Mouse (Mus musculus): ENCODE measurements at regions not wholly inside any gene's neighbourhood (a gene's known extent, or its start where the extent isn't known, plus 50 kb on each side); places are given as distances from the start of the nearest gene placed in this dataset.

DNA sequence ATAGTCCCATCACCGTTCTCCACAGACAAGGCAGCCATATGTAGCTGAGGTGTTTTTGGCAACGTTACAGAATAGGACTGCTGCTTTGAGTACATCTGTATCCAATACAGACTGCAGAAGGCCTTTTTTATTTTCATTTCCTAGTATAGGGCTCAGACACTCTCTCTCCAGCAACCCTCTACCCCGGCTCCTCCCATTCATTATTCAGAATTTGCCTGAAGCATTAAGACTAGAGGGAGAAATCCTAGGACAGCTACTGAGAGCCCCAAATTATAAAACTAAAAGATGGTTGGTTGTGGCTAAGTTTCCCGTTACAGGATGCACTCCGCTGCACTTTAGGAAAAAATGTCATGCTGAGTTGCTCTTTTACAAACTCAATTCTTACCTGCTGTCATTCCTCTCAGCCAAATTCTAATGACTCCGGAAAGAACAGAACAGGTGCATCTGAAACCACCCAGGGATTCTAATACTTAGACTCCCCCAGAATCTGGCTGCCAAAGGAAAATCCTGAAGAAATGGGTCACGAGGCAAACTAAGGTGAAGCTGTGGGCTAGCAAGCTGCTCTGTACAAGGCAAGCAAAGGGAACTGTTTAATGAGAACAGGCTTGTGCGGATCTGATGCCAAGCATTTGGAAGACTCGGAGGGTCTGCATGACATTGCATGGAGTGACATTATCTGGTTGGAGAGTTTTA lies 189.1 kb upstream of the Dph6 start:
- no peak for DNase-seq

DNA sequence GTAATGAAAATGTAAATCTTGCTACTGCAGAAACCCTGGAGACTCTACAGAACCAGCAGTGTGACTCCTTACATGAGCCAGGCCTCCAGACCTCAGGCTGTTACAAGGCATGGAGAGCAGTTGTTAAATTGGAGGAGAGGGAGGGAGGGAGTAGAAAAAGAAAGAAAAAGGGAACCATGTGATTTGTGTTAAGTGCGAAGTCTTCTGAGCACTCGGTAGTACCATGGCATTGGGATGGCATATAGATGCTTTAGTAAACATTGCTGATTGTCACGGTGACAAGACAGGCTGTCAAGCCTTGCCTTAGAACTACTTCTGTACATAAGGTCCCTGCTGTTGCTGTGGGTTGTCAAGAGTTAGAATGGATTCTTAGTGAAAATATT lies 189.6 kb upstream of the Dph6 start:
- no peak for DNase-seq

DNA sequence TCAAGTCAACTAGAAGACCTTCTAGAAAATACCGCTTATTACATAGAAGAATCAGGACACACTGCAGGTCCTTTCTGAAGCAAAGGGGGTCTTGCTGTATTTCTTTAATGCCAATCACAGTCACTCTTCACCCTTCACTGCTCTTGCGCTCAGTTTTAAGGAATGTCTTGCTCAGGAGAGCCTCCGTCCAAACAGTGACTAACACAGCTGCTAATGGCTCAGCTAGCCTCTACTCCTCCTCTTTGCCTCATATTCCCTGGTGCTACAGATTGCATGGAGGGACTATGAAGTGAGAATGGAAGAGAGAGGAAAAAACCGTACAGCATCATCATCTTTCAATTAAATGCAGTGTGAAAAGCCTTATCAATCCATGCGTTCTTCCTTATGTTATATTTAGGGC lies 193.7 kb upstream of the Dph6 start:
- DNase-seq, result no peak

DNA sequence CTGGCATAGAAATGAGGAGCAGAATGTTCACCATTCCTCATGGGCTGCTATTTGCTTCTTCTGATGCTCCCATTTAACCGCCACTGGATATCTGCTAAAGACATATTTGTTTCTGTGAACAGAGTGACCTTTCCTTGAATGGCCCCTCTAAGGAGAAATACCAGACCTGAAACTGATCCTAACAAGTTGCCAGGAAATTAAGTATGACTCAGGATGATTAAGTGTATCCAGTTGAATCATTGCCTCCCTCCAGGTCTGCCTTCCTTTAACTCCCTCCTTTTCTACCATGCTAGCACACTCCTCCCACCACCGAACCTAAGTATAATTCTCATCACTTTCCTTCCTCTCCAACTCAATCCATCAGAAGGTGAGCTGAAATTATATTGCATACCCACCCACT lies 194.2 kb upstream of the Dph6 start:
- no peak for DNase-seq

DNA sequence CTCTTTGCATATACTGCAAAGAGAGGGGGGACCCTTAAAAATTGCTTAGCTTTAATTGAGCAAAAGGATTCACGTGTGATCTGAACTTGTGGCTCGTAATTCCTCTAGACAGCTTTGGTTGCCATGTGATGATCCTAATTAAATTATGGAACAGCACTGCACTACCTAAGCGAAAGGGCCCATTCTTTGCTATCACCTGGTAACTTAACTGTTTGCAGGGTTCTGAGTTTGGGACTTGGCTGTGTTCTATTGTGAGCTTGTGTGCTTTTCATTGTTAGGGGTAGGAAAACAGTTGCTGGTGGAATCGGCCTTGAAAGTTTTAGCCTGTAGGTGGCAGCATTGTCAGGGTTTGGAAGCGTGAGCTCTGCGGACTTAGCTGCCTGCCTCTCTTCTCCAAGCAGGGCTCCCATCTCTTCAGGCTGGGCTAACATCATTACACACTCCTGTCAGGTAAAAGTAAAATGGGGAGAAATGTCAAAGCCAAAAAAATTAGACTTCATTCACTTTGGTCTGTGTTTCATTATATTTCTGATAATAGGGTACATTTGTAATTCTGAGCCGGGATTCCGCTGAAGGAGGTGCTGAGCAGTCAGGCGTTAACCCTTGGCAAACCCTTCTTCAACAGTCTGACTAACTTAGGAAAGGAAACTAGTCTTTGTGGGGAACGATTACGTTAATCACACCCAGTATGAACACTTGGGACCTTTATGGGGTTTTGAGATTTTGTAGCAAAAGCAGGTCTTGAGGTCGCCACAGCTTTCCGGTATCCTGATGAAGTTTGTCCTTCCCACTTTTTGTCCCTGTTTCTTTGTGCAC lies 199.2 kb upstream of the Dph6 start:
- DNase-seq, result peak; percentile 85

DNA sequence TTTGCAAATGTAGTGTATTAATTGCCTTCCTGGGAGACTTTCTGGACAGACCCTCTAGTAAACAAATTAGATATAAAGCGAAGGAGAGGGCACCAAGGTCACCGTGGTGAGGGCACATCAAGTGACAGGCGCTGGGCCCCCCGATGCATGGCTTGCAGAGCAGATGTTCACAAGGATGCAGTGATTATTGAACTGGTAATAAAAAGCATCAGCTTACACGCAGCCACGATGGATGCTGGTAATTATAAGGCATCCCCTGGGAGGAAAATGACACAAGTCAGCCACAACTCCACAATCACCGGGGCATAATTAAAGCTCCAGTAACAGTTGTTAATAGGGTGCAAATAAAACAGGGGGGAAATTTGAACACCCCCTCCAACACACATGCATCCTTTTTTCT lies 217.5 kb upstream of the Dph6 start:
- DNase-seq, result no peak

DNA sequence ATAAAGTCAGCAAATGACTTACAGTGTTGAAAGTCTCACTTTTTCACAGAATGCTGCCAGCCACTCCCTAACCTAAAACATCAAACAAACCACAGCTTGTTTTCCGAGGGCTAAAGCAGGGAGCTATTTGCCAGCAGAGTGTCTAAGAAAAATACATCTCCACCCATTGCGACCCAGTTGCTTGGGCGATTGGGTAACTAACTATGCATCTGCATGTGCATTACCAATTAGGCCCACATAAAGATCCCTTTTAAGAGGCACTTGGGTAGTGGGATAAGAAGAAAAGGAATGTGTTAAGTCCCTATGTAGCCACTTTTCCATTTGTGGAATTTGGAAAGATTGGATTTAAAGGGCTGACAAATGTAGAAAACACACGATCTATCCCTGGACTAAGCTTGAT lies 218.3 kb upstream of the Dph6 start:
- DNase-seq, result no peak

DNA sequence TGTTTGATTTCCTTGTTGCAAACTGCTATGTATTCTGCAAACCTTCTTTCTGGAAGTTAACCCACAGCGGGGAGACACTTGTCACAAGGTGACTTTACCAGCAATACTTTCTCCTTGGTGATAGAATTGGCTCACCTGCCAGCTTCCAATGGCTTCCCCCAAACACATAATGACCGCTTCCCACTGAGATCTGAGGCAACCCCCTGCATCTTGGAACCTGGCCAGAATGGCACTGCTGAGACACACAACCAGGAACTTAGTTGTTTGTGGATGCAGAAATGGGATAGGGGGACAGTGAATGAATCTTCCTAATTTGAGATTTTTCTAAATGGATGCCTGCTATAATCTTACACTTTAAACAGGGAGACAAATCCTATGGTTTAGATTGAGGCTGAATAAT lies 224.3 kb upstream of the Dph6 start:
- no peak for DNase-seq

DNA sequence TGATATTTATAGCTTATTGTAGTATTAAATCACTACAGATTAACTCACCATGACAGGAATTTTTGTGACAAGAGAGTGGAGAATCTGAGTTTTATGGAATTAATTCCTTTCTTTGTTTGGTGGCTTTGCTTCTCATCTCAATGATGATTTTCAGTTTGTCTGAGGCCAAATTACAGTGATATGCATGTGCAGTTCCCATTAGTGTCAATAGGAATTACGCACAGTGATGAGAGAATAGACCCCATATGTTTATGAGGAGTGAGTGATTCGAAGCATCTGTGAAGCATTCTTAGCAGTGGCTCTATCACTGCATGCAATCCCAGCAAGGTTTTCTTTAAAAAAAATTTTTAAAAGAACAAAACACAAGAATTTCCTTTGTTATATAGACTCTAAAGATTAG lies 225.0 kb upstream of the Dph6 start:
- DNase-seq, result no peak

DNA sequence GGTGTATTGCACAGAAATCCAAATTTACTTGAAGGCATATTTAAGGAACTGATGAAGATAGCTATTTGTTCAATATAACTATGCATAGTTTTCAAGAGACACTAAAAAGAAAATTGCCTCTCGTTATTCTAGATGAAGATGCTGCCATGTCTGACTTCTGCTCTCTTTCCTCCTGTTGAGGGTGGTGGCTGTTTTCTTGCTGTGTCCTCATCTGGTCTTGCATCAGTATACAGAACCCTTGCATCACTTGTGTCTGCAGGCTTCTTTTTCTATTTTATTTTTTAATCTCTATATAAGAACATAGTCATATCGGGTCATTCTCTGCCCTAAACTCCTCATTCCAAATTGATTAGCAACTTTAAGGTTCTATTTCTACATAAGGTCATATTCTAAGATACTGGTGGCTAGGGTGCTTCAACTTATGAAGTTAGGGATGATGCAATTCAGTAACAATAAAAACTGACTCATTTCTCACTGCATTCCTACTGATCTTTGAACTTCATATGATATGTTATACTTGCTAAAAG lies 231.0 kb upstream of the Dph6 start:
- DNase-seq, result no peak

DNA sequence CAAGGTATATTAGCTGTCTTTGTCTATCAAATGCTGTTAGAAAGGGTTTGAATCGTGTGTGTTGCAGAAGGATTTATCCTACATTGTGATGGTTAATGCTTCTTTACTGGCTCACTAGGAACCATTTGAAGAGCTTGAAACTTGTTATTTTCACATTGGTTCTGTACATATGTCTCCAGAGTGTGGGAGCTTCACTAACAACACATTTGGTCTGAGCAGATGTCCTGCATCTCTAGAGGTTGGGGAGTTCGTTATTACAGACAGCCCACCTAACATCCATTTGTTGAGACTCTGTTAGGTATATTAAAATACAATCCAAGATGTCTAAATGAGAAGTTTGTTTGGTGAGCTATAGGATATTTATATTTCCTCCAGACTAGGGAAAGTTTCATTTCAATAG lies 244.0 kb upstream of the Dph6 start:
- DNase-seq, result no peak

DNA sequence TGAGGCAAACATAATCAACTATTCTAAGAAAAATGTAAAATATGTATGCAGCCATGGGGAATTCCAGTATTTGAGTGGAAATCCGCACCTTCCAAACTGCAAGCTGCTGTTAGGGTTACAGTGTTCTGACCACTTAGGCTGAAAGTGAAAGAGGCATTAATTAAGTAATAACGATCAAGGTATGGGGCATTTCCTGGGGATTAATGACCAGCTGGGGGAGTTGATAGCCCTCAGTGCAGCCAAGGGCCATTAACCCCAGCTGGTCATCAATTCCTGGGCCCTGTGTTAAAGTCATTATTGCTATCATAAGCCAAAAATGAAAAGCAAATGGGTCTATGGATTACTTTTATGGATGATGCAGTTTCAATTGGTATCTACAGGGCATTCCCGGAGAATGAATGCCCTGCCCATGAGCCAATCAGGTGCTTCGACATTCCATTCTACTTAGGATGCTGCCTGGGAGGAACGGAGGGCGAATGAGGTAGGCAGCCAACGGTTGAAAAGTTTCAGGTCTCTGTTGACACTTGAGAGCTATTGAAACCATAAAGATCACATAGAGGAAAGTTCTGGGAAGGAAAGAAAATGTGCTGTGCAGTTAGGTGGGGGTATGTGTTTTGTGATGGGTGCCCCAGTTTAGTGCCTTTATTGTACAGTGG lies 257.2 kb upstream of the Dph6 start:
- DNase-seq, result no peak

DNA sequence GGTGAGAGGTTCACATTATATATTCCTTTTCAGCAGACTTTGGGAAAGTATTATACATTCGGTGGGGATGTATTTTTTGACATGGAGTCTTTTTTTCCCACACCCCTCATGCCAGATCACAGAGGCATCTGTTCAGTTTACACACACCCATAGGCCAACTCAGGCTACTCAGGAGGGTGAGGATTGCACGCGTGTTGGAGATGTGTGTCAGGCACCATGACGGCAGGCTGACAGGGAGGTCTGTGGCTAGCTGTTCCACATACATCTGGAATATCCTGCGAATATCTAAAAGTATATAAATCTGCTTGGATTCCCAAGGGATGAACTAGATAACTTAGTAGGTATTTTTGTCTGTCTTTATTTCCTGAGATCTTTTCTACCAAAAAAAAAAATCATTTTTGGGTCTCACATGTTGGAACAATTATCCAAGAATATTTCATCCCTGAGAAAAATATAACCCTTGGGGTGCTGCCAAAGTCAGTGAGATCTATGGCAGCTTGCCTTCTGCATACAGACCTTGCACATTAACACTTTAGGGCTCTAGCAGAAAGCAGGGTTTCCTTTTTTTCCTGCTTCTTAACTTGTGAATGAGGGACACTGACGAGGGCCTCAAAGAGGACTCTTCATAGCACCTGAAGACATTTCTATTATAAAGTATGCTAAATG lies 260.4 kb upstream of the Dph6 start:
- DNase-seq, result peak; percentile 49

DNA sequence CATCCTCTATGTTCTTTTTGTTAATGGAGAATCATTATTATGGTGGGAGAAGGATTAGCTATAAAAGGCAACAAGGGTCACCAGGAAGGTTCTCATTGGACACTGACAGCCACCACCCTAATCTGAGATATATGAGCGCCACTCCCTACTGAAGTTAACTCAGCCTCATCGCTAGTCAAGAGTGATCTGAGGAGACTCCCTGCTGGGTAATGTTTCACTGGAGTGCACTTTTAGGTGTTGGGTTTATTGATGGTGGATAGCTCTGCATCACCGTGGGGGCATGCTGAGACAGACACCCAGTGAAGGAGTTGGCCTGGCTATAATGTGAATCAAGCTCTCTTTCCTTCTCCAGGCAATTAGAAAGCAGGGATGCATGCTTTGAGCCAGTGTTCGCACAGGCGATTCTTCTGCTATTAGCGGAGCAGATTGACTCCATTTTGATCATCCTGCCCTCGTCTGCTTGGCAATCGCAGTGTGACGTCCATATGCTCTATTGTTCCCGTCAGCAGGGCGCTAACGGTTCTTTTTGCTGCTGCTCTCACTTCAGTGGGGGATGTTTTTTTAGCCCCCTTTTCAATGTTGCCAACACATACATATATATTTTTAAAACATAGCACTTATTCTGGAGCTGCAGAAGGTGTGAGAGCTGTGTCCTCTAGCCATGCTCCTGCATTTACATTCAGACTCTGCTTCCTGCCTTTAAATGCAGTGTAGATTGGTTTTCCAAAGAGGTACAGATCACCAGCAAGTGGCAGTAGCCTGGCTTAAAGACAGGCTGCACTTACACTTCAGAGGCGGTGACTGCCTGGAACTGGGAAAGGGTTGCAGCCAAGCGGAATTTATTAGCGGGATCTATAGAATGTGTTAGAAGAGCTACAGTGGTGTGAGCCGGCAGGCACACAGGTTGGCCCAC lies 263.9 kb upstream of the Dph6 start:
- DNase-seq, result no peak

DNA sequence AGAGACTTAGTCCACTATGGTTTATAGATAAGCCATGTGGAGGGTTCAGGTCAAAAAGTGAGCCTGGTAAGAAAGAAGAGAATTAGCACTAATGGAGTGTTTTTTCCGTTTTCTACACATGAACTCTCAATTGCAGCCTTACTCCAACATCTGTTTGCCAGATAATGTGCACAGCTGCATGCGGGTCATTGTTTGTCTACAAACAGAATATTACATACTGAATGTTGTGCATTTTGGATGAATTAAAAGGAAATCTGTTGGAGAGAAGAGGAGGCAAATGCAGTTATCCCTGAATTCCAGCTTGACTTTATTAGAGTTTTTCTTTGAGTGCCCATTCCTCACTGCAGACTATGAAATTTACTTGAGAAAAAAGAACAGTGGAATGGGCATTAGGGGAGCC lies 269.1 kb upstream of the Dph6 start:
- DNase-seq, result no peak

DNA sequence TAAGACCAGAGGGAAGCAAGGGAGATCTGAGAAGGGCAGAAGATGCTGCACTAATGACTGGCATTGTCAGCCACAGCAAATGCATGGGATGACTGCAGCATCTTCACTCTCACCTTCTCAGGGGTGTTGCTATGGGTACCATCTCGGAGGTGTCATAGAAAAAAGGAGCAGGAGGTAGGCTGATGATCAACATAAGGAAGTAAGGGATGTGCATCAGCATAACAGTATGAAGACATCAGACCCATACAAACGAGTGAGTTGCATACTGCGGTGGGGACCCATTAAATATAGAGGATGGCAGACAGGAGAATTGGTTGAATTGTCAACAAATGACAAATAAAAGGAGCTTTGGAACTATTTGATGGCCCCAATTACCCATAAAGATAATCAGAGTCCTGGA lies 280.7 kb upstream of the Dph6 start:
- DNase-seq, result no peak

DNA sequence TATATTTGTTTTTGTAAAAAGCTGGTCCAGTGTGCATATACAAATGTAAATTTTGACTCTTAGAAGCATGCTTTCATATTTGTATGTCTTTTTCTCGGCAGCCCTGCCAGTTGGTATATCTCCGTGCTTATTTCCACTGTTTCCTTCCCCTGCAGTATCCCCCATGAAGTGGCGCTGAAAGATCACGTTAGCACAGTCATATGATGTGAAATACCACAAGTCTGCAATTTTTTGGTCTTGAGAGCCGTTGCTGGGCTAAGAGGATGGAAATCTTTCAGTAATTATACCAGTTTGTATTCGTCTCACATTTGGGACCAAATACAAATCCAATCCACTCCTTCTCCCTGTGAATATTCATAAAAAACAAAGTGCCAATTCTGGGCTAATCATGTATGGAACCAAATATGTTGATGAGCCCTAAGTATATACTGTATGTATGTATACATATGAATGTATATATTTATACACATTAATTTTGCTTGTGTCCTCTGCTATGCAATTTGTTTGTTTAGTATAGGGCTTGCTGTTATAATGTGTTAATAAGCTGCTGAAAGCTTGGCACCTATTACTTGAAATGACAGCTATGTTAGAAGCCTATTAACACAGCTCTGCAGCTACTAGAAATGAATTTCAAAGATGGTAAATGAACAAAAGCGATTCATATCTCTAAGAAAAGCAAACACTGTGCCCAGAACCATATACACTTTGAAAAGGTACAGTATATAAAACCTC lies 283.8 kb upstream of the Dph6 start:
- DNase-seq, result no peak

DNA sequence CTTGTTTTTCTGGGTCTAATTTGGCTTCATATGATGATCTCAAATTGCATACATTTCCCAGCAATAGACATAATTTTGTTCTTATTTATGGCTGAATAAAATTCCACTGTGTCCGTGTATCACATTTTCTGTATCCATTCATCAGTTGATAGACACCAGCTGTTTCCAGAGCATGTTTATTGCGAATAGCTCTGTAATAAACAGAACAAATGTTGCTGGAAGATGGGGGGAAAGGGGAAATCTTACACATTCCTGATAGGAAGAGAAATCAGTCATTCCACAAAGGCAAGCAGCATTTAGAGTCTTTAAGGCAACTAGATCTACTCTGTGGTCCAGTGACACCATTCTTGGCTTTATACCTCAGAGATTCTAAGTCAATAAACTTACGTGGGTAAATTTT lies 311.3 kb upstream of the Dph6 start:
- no peak for DNase-seq

DNA sequence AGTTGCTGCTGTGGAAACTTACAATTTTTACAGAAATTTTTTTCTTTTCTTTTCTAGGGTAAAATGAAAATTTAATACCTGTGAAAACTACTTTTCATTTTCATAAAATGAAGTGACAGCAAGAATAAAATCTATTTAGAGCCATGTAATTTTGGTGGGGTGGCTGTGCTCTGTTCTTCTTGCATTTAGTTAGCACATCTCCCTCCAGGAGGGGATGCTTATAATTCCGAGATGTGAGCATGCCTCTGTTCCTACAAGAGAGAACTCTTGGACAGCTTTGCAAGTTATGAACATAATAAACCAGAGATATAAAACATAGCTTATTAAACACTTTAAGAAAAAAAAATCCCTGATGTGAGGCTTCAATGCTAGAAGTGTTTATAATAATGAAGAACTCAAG lies 313.9 kb upstream of the Dph6 start:
- DNase-seq, result no peak

DNA sequence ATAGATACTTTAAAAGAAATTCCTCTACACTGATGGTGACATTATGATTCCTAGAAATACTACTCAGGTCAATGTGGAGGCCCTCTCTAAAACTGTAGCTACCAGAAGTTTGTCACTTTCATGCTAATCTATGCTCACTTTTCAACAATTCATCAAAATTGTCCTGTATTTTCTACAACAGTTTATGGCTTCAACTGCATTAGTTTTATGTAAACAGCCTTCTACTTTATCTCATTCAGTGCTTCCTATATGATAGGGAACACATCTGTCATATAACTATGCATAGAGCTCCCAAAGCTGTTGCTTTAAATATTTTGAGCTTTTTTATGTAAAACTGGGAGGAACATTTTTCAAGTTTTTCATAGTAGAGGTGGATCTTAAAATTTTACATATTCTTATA lies 338.7 kb upstream of the Dph6 start:
- DNase-seq, result no peak

DNA sequence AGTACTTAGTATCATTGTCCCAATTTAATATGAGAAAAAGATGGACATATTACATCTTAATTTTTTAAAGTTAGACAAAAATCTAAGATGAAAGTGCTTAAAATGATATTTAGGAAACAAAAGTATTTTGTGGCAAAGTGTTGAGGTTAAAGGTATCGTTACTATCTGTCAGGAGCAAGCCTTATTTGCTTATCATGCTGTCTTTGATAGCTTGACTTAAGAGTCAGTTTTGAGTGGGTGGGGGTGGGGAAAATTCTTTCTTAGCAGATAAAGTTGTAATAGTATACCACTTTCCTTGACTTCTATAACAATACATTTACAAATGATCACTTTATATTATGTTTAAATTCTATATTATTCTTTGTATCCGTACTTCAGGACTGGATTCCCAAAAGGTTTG lies 339.1 kb upstream of the Dph6 start:
- no peak for DNase-seq
